Mouse (Mus musculus) heart, embryonic 11.5 days (tissue): ENCODE data around the gene Gstp1. TPM values are rescaled to one million over a fixed set of nuclear protein-coding genes. Genes with fewer than 3 reads are reported as not detected.

Experiments
- ATAC-seq: fragments of 200-750 bp; cut with Nextera tagmentation; replicated peaks from 2 replicates; pipeline ENCODE4 v1.8.0; 2017; ENCODE audit warnings: moderate library complexity; ENCODE audit not compliant: insufficient number of reproducible peaks, low FRiP score, low TSS enrichment
- H3K27ac ChIP-seq: fragments of 300-500 bp; sonication (generic); 2 replicates; pipeline ENCODE4 v1.5.1; 2014; ENCODE audit warnings: mild to moderate bottlenecking, low read depth, low read length
- H3K27me3 ChIP-seq: fragments of 300-500 bp; sonication (generic); 2 replicates; pipeline ENCODE4 v1.6.1; 2014; ENCODE audit warnings: mild to moderate bottlenecking, low read length, mixed read lengths; ENCODE audit not compliant: control insufficient read depth, insufficient read depth
- H3K36me3 ChIP-seq: fragments of 300-500 bp; sonication (generic); 2 replicates; pipeline ENCODE4 v1.6.1; 2014; ENCODE audit warnings: mild to moderate bottlenecking, low read length, moderate library complexity, mixed read lengths; ENCODE audit not compliant: control insufficient read depth, insufficient read depth
- H3K4me1 ChIP-seq: fragments of 300-500 bp; sonication (generic); 2 replicates; pipeline ENCODE4 v1.6.1; 2014; ENCODE audit warnings: low read length; ENCODE audit not compliant: control insufficient read depth, insufficient read depth
- H3K4me2 ChIP-seq: fragments of 300-500 bp; sonication (generic); 2 replicates; pipeline ENCODE4 v1.6.1; 2014; ENCODE audit warnings: mild to moderate bottlenecking, moderate library complexity
- H3K4me3 ChIP-seq: fragments of 300-500 bp; sonication (generic); 2 replicates; pipeline ENCODE4 v1.5.1; 2014; ENCODE audit warnings: low read depth, low read length
- H3K9ac ChIP-seq: fragments of 300-500 bp; sonication (generic); 2 replicates; pipeline ENCODE4 v1.6.1; 2014; ENCODE audit warnings: mild to moderate bottlenecking, low read depth, low read length, moderate library complexity
- H3K9me3 ChIP-seq: fragments of 300-500 bp; sonication (generic); replicated peaks from 2 replicates; pipeline ENCODE4 v1.6.1; 2016; ENCODE audit warnings: low read length; ENCODE audit not compliant: control insufficient read depth
- WGBS: fragments of 180-500 bp; shearing (Covaris S2); extraction: QIAGEN DNeasy Blood & Tissue Kit; methylation state at CpG from one replicate; pipeline ENCODE4 v1.1.7; 2014; ENCODE audit not compliant: insufficient replicate concordance; 5-methylcytosine and 5-hydroxymethylcytosine counted together
- polyA plus RNA-seq: library from polyadenylated mRNA; unstranded; fragments of >200 nt; fragmentation: Nextera tagmentation; extraction: Ambion mirVana; gene quantifications from 2 replicates; pipeline ENCODE4 v1.2.1, GENCODE M21; 2014

Gene Gstp1
- polyA plus RNA-seq, 1 experiment from 2014 or later: 387 TPM

GRCm38 (mm10) chr19:4080511-4081009, 42.8 kb upstream of the Gstp1 start:
- ATAC-seq: no peak

GRCm38 (mm10) chr19:4079594-4079993, 41.8 kb upstream of the Gstp1 start:
- no peak overlapping the region for H3K9ac ChIP-seq
- H3K4me3 ChIP-seq: no peak overlapping the region
- H3K27ac ChIP-seq: no peak overlapping the region
- no peaks in the 10 kb centered on the region for H3K9me3 ChIP-seq
- no peaks in the 10 kb centered on the region for H3K4me1 ChIP-seq
- H3K36me3 ChIP-seq: no peaks in the 10 kb centered on the region
- 79% methylated on average over 1 of the region's 1 CpGs for WGBS
- ATAC-seq: no peak
- H3K27me3 ChIP-seq: peaks cover 9% of the 10 kb centered on the region; the same call in 1 of the 2 replicates
- H3K4me2 ChIP-seq: no peak overlapping the region

More at GRCm38 (mm10) chr19:4080511-4081009, 42.8 kb upstream of the Gstp1 start:
- Histone ChIP-seq H3K9ac (no peak overlapping the region), H3K4me2 (no peak overlapping the region), H3K27ac (no peak overlapping the region), H3K27me3 (peaks cover 9% of the 10 kb centered on the region; the same call in 1 of the 2 replicates), H3K36me3 (no peaks in the 10 kb centered on the region), H3K4me3 (no peak overlapping the region), H3K9me3 (no peaks in the 10 kb centered on the region), H3K4me1 (no peaks in the 10 kb centered on the region)
- WGBS: 50% methylated on average over 8 of the region's 8 CpGs

- Histone ChIP-seq H3K4me1 (no peaks in the 10 kb centered on the region), H3K27me3 (no peaks in the 10 kb centered on the region), H3K4me2 (no peak overlapping the region), H3K27ac (no peak overlapping the region), H3K4me3 (no peak overlapping the region), H3K9me3 (no peaks in the 10 kb centered on the region), H3K9ac (no peak overlapping the region), H3K36me3 (no peaks in the 10 kb centered on the region)
- WGBS: 81% methylated on average over 1 of the region's 1 CpGs
- no peak for ATAC-seq
Observed at GRCm38 (mm10) chr19:4075531-4075930, 37.7 kb upstream of the Gstp1 start.

- Histone ChIP-seq H3K36me3 (no peaks in the 10 kb centered on the region), H3K4me3 (no peak overlapping the region)
- no peak for ATAC-seq
Observed at GRCm38 (mm10) chr19:4072706-4073424, 35.1 kb upstream of the Gstp1 start.

GRCm38 (mm10) chr19:4071406-4071805, 33.6 kb upstream of the Gstp1 start:
- Histone ChIP-seq H3K9ac (no peak overlapping the region), H3K4me2 (no peak overlapping the region), H3K36me3 (no peaks in the 10 kb centered on the region), H3K9me3 (no peaks in the 10 kb centered on the region), H3K4me1 (no peaks in the 10 kb centered on the region), H3K4me3 (no peak overlapping the region), H3K27me3 (no peaks in the 10 kb centered on the region), H3K27ac (no peak overlapping the region)
- WGBS: 89% methylated on average over 6 of the region's 6 CpGs
- no peak for ATAC-seq

More at GRCm38 (mm10) chr19:4072706-4073424, 35.1 kb upstream of the Gstp1 start:
- Histone ChIP-seq H3K27ac (no peak overlapping the region), H3K4me1 (no peaks in the 10 kb centered on the region), H3K9me3 (no peaks in the 10 kb centered on the region), H3K9ac (no peak overlapping the region), H3K27me3 (no peaks in the 10 kb centered on the region), H3K4me2 (no peak overlapping the region)
- 82% methylated on average over 6 of the region's 6 CpGs for WGBS

- ATAC-seq: no peak
Observed at GRCm38 (mm10) chr19:4070756-4071155, 33.0 kb upstream of the Gstp1 start.

GRCm38 (mm10) chr19:4070311-4070710, 32.5 kb upstream of the Gstp1 start:
- no peak overlapping the region for H3K9ac ChIP-seq
- H3K4me1 ChIP-seq: no peaks in the 10 kb centered on the region
- 71% methylated on average over 15 of the region's 15 CpGs for WGBS
- no peak overlapping the region for H3K4me2 ChIP-seq
- H3K4me3 ChIP-seq: no peak overlapping the region
- no peak for ATAC-seq
- no peaks in the 10 kb centered on the region for H3K27me3 ChIP-seq
- no peaks in the 10 kb centered on the region for H3K9me3 ChIP-seq
- H3K36me3 ChIP-seq: no peaks in the 10 kb centered on the region
- H3K27ac ChIP-seq: no peak overlapping the region

More at GRCm38 (mm10) chr19:4070756-4071155, 33.0 kb upstream of the Gstp1 start:
- H3K9me3 ChIP-seq: no peaks in the 10 kb centered on the region
- H3K27ac ChIP-seq: no peak overlapping the region
- H3K4me1 ChIP-seq: no peaks in the 10 kb centered on the region
- no peak overlapping the region for H3K9ac ChIP-seq
- H3K27me3 ChIP-seq: no peaks in the 10 kb centered on the region
- H3K36me3 ChIP-seq: no peaks in the 10 kb centered on the region
- no peak overlapping the region for H3K4me2 ChIP-seq
- no peak overlapping the region for H3K4me3 ChIP-seq
- WGBS: 74% methylated on average over 8 of the region's 8 CpGs

GRCm38 (mm10) chr19:4068717-4069410, 31.1 kb upstream of the Gstp1 start:
- 68% methylated on average over 15 of the region's 15 CpGs for WGBS
- Histone ChIP-seq H3K27ac (no peak overlapping the region), H3K9ac (no peak overlapping the region), H3K4me2 (no peak overlapping the region), H3K4me1 (no peaks in the 10 kb centered on the region), H3K27me3 (no peaks in the 10 kb centered on the region), H3K4me3 (no peak overlapping the region), H3K36me3 (no peaks in the 10 kb centered on the region), H3K9me3 (no peaks in the 10 kb centered on the region)
- no peak for ATAC-seq
